Mouse (Mus musculus) thymus, adult 2 months (tissue): ENCODE results near the gene Slc6a11.

Experiments
- CTCF ChIP-seq: fragments of 200-500 bp; IDR thresholded peaks from 2 replicates; pipeline ENCODE4 v1.5.1; 2012; ENCODE audit warnings: mild to moderate bottlenecking, control low read depth, low read length, moderate library complexity, borderline replicate concordance; ENCODE audit not compliant: control insufficient read depth, poor library complexity, insufficient read depth; ENCODE audit errors: extremely low read depth
- POLR2A ChIP-seq: fragments of 200-500 bp; IDR thresholded peaks from 2 replicates; pipeline ENCODE4 v1.6.1; 2012; ENCODE audit warnings: mild to moderate bottlenecking, low read length, control low read depth, moderate library complexity; ENCODE audit not compliant: control insufficient read depth, poor library complexity, insufficient read depth; ENCODE audit errors: extremely low read depth

GRCm38 (mm10) chr6:114131122-114131872, at the start of gene Slc6a11:
- no peak for TF ChIP-seq CTCF
- TF ChIP-seq POLR2A = no peak
